Mouse (Mus musculus): ENCODE measurements around the gene Klrc1.
"Not testable (repeated sequence)": the region's sequence is repeated elsewhere in the genome, so short reads cannot be mapped to it uniquely, and the experiment has no call there.

DNA sequence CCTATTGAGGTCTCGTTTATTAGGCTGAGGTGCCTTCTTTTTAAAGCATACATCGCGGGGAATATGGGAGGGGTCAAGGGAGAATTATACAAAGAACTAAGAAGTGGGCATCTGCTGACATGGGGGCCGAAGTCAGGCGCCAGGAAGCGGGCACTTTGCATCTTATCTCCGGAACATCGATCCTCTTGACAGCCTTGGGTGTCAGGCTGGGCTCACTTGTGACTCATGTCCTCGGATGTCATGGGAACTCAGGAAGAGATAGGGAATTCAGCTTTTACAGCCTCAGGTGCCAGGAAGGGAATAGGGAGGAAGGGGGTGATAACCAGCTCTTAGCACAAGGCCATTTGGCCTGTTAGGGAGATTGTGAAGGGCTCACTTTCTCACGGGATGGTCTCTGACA, 12.7 kb upstream of the Klrc1 start:
- TF ChIP-seq USF1 (IDR thresholded peaks at IDR 0.05; ENCODE audit: low read depth); POLR2AphosphoS2 (IDR thresholded peaks at IDR 0.05; ENCODE audit: insufficient read length, low read depth); POLR2A (IDR thresholded peaks at IDR 0.05; ENCODE audit: insufficient read length, low read depth): not testable (repeated sequence)
